In the genomic region with DNA sequence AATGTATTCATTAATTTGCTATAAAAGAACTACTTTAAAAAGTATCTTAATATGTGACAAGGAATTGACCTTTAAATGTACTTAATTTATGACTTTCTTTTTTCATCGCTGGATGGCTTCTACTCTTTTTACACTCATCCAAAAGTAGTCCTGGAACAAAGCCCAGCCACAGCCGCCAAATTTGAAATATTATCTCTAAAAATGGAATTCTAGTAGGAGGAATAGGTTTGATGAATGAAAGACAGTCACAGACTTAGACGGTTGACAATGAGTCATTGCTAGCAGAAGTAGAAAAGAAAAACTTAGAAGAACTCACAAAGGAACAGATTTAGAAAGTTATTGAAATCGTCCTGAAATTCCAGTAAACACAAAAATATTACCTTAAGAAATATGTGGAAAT, we compare ENCODE assay signal across 14 mouse cellular contexts.
DNase-seq lines count a peak whose midpoint lies in the region; ATAC-seq and TF ChIP-seq lines count a peak whose summit lies in the region.
"Had no signal": no experiment of that assay in that cellular context is flagged by ENCODE, and none has a peak within 500 bp of the region (broad histone marks: within the 10 kb centered on the region; RNA-seq: fewer than 3 reads in every experiment).

No protein-coding gene starts in this region.

- no peaks in the 10 kb centered on the region for H3K79me2 ChIP-seq in myocyte (ENCODE audit: control insufficient read depth, insufficient read depth)

- H3K4me1 ChIP-seq in forebrain, postnatal 0 days (ENCODE audit: insufficient read depth) = no peaks in the 10 kb centered on the region
- H3K4me1 ChIP-seq in forebrain, embryonic 16.5 days (replicated peaks; ENCODE audit: control insufficient read depth, insufficient read depth, low read length) = no peaks in the 10 kb centered on the region
- no peaks in the 10 kb centered on the region for H3K4me1 ChIP-seq in lung, adult 2 months (ENCODE audit: control insufficient read depth, insufficient read depth, low read length)
- H3K4me1 ChIP-seq: forebrain, embryonic 13.5 days; liver, embryonic 12.5 days had no signal

- peak; percentile 20 for DNase-seq in forebrain, postnatal 0 days
- peak; percentile 55 for DNase-seq in adrenal gland, postnatal 25 days
- DNase-seq in layer of hippocampus, adult 8-10 months (ENCODE audit: low spot score in 2 of 2) = peak; percentile 17 to 24
- no peak for DNase-seq in thymus, adult 18-20 months
- DNase-seq in lung, adult 2 months = no peak
- DNase-seq: B cell, adult 2 months; lung, postnatal 4 days had no signal

- WGBS in forebrain, postnatal 0 days = 64% methylated on average over 4 of the region's 4 CpGs
- 70% methylated on average over 4 of the region's 4 CpGs for WGBS in forebrain, embryonic 16.5 days
- 37% methylated on average over 4 of the region's 4 CpGs for WGBS in lung, adult 2 months

- TF ChIP-seq CTCF in forebrain, postnatal 0 days (IDR thresholded peaks at IDR 0.05; ENCODE audit: low read depth) = no peak
- no peak for TF ChIP-seq CTCF in lung, adult 2 months (IDR thresholded peaks at IDR 0.05; ENCODE audit: insufficient read depth, low read length)

- no peak overlapping the region for H3ac ChIP-seq in myocyte (ENCODE audit: control insufficient read depth, insufficient read length)

- H3K4me2 ChIP-seq in forebrain, postnatal 0 days (ENCODE audit: low read depth) = no peak overlapping the region
- no peak overlapping the region for H3K4me2 ChIP-seq in forebrain, embryonic 16.5 days (ENCODE audit: low read length)
- peak overlapping the region; percentile 48 for H3K4me2 ChIP-seq in myocyte (ENCODE audit: low read depth)
- H3K4me2 ChIP-seq: forebrain, embryonic 13.5 days; liver, embryonic 12.5 days had no signal

- H3K9ac ChIP-seq in forebrain, postnatal 0 days = no peak overlapping the region
- H3K9ac ChIP-seq in forebrain, embryonic 16.5 days (replicated peaks; ENCODE audit: low read depth, low read length) = no peak overlapping the region
- H3K9ac ChIP-seq: forebrain, embryonic 13.5 days; liver, embryonic 12.5 days had no signal

- no peak overlapping the region for H3K27ac ChIP-seq in forebrain, postnatal 0 days (ENCODE audit: low read depth, low read length)
- H3K27ac ChIP-seq in forebrain, embryonic 16.5 days (ENCODE audit: low read length) = no peak overlapping the region
- H3K27ac ChIP-seq: forebrain, embryonic 13.5 days; liver, embryonic 12.5 days had no signal

- no peak for TF ChIP-seq POLR2A in myocyte (IDR thresholded peaks at IDR 0.05; ENCODE audit: insufficient read length, low read depth)
- TF ChIP-seq POLR2A in lung, adult 2 months (IDR thresholded peaks at IDR 0.05; ENCODE audit: borderline replicate concordance, extremely low read depth, low read depth, low read length) = no peak

- H3K36me3 ChIP-seq in forebrain, postnatal 0 days (ENCODE audit: insufficient read depth) = no peaks in the 10 kb centered on the region
- no peaks in the 10 kb centered on the region for H3K36me3 ChIP-seq in forebrain, embryonic 16.5 days (ENCODE audit: control insufficient read depth, insufficient read depth)
- H3K36me3 ChIP-seq in myocyte (ENCODE audit: control insufficient read depth, insufficient read depth) = no peaks in the 10 kb centered on the region
- H3K36me3 ChIP-seq: G1E; liver, embryonic 12.5 days had no signal

- no peaks in the 10 kb centered on the region for H3K9me3 ChIP-seq in forebrain, postnatal 0 days (ENCODE audit: low read length)
- no peaks in the 10 kb centered on the region for H3K9me3 ChIP-seq in forebrain, embryonic 16.5 days (ENCODE audit: control insufficient read depth, low read length)
- H3K9me3 ChIP-seq: forebrain, embryonic 13.5 days; liver, embryonic 12.5 days had no signal

- no peaks in the 10 kb centered on the region for H3K27me3 ChIP-seq in forebrain, postnatal 0 days (ENCODE audit: insufficient read depth, low read length)
- no peaks in the 10 kb centered on the region for H3K27me3 ChIP-seq in forebrain, embryonic 16.5 days (replicated peaks; ENCODE audit: control insufficient read depth, insufficient read depth, low read length)
- H3K27me3 ChIP-seq in myocyte (ENCODE audit: control insufficient read depth, insufficient read depth, insufficient read length) = no peaks in the 10 kb centered on the region
- H3K27me3 ChIP-seq: forebrain, embryonic 13.5 days; liver, embryonic 12.5 days had no signal

- H3K4me3 ChIP-seq in forebrain, postnatal 0 days (ENCODE audit: low read depth, low read length) = no peak overlapping the region
- no peak overlapping the region for H3K4me3 ChIP-seq in forebrain, embryonic 16.5 days (replicated peaks; ENCODE audit: low read length)
- no peak overlapping the region for H3K4me3 ChIP-seq in myocyte
- H3K4me3 ChIP-seq in lung, adult 2 months (replicated peaks; ENCODE audit: extremely low read depth, low read depth, low read length) = no peak overlapping the region
- H3K4me3 ChIP-seq: forebrain, embryonic 13.5 days; liver, embryonic 12.5 days had no signal

- ATAC-seq in forebrain, postnatal 0 days = peak; percentile 20; the same call in 1 of the 2 replicates
- no peak for ATAC-seq in forebrain, embryonic 16.5 days
- no peak for ATAC-seq in megakaryocyte-erythroid progenitor cell, adult 5-6 weeks (replicated peaks; ENCODE audit: low FRiP score, low TSS enrichment, poor library complexity, severe bottlenecking)
- ATAC-seq: inflammation-experienced regulatory T-cells, adult 6 months; liver, embryonic 12.5 days had no signal

TF ChIP-seq in myocyte, 11 proteins besides CTCF, POLR2A, EP300 and RAD21:
- TF ChIP-seq USF1 (IDR thresholded peaks at IDR 0.05; ENCODE audit: low read depth) (no peak), REST (IDR thresholded peaks at IDR 0.05; ENCODE audit: insufficient read depth, insufficient read length) (no peak), E2F4 (IDR thresholded peaks at IDR 0.05; ENCODE audit: insufficient read depth) (peak; percentile 30)

Comparison
In these comparisons a context has a peak if more than half of its experiments do, and no peak if none do; other contexts are left out.
1. DNase-seq: peak in forebrain, postnatal 0 days (single experiment), adrenal gland, postnatal 25 days (single experiment) and layer of hippocampus, adult 8-10 months (2 of 2); none in thymus, adult 18-20 months (0 of 2) and lung, adult 2 months (single experiment).